Mouse (Mus musculus) left cerebral cortex, postnatal 14 days (tissue): ENCODE data around the gene Vsx1. TPM values are rescaled to one million over a fixed set of nuclear protein-coding genes. Genes with fewer than 3 reads are reported as not detected.

Experiments used
- DNase-seq, 2 experiments: peaks; one replicate each; pipeline ENCODE4 v3.0.0; 2021 to 2022; ENCODE audit warnings: low spot score in 2 of 2, mixed read lengths in 1 of 2
- intact Hi-C: fragments of 180-260 bp; cut with DNase I; formaldehyde crosslinking; loops from one replicate; pipeline ENCODE4 v1.15.1; 2025
- long read RNA-seq, 2 experiments: library from polyadenylated mRNA; stranded (forward); transcript quantifications; one replicate each; pipeline ENCODE4 v2.0.0; 2021
- total RNA-seq, 2 experiments: library from RNA; stranded (reverse); gene quantifications; 2 replicates each; pipeline ENCODE4 v1.2.3; 2021

The Vsx1 gene
- total RNA-seq = not detected
- long read RNA-seq, experiment 1 = 0 reads
- long read RNA-seq, experiment 2 = 0 reads

DNA sequence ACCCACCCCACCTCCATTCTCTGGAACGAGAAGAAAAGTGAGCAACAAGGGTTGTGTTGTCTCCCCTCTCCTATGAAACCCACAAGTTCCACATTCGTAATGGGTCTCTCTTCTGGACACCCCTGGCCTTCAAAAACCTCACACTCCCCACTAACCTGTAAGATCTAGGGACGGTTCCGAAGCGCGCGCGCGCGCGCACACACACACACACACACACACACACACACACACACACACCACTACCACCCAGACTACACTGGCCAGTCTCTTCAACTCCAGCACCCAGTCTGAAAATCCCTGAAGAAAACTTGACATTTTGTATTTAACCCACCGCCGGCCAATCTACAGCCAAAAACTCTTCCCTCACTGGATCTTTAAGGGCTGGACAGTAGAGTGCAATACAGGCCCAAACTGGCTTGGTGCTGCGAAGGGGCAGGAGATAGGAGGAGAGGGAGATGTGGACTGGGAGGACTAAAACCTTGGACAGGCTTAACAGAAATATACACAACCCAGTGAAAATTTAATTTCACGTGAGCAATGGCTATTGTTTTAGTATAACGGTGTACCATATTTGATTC lies at the start of gene Vsx1:
Gene Vsx1, minus strand, starts transcription at position 138 of the 578 bp plus-strand sequence.
- intact Hi-C loops = no loop called here
- no peak for DNase-seq

- intact Hi-C loops = no loop called here
- no peak for DNase-seq
Observed at GRCm38 (mm10) chr2:150737881-150738280, 48.7 kb upstream of the Vsx1 start.

DNA sequence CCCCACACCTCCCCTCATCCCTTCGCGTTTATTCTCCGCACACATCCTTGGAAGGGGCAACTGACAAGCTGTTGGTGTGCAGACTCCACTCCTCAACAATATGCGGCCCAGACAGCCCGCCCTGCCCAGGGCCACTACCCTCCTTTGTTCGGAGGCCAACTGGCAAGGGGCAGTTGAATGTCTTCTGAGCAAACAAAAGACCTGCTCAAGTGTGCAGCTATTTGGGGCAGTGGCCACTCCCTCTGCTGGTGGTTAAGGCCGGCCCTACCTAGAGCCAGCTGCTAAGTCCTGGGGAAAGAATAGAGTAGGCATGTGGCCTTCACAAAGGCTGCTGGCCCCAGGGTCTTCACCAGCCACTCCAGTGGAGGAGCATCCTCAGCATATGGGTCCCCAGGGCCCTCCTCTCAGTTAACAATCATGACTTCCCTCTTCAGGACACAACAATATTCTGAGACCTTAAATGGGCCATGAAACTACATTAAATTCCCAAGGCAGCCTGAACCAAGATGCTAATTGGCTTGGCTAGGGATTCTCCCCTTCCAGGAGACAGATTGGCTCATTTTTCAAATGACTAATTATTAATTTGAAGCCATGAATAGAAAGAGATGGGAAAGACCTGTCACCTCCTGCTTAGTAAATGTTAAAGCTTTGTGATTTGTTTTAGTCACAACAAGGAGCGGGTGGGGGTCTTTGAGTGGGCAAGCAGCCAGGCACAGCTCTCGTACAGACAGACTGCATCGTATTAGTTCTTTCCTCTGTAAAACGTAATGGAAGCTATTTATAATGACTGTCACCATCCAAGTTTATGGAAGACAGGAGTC lies 46.8 kb upstream of the Vsx1 start:
- intact Hi-C loops = no loop called here
- no peak for DNase-seq

DNA sequence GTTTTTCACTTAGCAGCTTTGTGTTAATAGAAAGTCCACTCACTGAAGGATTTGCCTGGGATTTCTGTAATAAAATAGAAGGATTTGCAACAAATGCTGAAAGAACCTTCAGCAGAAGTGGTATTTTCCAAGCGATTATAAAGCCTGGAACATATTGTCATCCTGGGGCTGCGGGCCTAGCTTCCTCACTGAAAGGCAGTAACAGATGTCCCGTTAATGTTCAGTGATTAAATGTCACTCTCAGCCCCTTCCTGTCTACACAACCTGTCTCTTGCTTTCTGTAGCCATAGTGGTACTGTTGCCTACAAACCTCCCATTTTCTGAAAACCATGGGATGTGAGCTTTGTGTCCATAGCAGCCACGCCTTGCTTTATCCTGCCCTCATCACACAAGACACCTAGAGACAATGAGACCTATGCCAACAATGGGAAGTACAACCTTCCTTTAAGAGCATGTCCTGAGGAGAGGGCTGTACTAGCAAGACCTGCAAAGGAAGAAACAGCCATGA lies 23.1 kb upstream of the Vsx1 start:
- intact Hi-C loops = no loop called here
- DNase-seq = no peak

DNA sequence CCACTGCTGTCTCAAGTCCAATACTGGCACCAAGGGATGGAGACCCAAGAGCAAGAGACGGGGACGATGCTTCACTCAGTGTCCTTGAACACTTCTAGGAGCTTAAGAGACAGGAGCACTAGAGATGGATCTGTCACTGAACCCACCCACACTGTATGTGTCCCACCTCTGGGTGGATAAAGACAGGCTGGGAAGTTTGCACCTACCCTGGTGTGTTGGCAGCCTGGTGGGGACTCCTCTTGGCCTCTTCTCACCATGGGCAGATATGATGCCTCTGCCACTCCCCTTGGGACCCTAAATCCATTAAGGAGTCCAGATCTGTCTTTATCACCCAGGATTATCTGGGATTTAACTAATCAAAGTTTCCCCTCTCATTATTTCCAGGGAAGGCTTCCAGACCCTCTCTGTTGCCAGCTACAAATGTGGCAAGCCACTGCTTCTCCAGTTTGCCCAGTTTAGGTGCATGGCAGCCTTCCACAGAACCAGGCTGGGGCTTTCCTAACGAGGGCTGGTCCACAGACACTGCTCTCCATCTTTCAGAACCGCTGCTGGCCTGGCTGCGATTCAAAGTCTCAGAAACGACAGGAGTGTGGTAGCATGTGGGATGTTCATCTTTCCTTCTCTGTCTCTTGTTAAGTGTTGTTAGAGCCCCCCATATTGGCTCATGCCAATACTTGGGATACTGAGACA lies 2.5 kb upstream of the Vsx1 start:
- intact Hi-C loops = no loop called here
- DNase-seq = no peak

DNA sequence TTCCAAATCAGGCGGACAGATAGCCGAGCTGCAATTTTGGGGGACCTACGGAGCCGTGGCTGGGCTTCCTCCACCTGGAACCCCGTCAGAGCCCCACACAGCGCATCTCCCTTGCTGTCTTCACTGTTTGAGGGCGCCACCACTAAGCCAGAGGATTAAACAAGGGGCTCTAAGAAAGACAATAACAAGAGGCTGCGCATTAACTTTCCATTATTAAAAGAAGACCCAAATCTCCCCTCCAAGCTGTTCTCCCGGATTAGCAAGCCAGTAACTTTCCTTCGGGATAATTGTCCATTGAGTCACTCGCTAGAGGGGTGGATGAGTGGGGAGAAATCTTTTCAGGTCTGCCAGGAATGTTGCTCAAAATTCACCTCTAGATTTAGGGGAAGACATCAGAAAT lies 1.1 kb upstream of the Vsx1 start:
- DNase-seq = no peak
- intact Hi-C loops = no loop called here

- DNase-seq = peak in 1 of 2 experiments; percentile 65
- intact Hi-C loops = no loop called here
Observed at GRCm38 (mm10) chr2:150688541-150689186, 496 bp downstream of the Vsx1 start.

DNA sequence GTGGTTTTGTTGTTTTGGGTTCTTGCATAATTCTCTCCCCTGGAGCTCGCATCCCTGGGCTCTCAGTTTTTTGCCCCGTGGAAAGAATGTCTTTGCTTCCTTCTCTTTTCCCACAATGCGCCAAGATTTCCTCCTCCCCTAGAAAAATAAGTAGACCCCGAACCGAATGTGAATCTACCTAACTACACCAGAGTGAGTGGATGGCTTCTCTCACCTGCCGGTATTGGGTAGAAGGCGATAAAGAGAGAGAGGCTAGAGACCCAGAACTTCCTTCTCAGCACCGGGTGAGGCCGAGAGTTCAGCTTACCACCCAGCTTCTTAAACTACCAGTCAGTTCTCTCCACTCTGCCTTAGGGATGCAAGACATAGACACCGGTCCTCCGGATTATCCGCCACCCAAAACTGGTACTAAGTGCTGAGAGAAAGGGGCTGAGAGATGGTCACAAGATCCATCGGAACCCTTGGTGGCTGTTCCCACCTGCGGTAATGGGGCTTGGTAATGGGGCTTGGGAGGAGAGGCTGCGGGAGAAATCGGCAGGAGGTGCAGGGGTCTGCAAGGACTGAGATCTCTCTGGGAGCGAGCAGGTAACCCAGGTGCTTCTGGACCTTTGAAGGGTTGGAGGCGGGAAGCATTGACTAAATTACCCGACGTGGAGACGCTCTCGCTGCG lies 1.2 kb downstream of the Vsx1 start:
- intact Hi-C loops = no loop called here
- no peak for DNase-seq

DNA sequence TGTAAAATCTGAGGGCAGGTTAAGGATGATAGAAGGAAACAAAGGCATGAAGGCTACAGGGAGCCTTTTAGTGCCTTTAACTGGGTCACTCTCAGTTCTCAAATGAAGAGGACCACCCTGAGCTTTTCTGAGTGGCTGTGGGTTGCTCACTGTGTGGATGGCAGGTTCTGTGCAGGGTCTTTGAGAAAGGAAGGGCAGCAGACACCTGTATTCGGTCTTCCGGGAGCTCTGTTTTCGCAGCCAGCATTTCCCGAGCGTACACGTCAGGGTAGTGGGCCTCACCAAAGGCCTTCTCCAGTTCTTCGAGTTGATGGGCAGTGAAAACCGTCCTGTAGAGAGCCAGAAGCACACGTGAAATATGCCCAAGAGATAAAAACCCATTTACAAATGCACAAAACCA lies 3.8 kb downstream of the Vsx1 start:
- DNase-seq = no peak
- intact Hi-C loops = no loop called here

DNA sequence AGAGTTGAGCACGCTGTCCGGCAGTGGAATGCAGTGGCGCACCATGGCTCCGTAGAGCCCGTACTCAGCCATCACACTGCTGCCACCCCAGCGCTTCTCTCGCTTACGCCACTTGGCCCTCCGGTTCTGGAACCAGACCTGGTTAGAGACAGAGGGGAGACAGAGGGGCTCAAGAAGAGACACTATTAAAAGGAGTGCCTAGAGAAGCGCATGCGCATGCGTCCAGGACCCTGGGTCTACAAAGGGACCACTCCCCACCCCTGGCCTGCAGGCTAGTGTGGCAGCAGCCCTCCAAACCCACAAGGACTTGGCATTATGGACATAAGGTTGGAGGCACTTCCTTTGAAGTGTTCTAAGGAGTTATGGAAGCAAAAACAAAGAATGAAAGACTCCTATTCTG lies 4.7 kb downstream of the Vsx1 start:
- no peak for DNase-seq
- intact Hi-C loops = no loop called here

DNA sequence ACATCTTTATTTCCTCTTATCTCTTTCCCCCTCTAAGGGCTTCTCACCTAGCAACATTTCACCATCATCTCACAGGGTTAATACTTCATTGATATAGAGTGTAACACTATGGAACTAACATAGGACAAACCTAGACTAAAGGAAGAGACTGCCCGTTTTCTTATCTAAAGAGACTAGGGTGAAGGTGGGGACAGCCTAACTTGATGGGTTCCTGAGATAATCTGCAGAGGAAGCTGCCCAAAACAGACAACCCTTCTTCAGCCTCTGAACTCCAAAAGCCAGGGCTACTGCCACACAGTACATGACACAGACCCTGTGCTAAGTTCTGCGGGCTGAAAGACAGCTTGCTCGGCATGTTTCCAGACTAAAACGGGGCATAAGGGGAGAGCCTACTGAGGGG lies 7.6 kb downstream of the Vsx1 start:
- intact Hi-C loops = no loop called here

GRCm38 (mm10) chr2:150678392-150678791 lies 10.8 kb downstream of the Vsx1 start:
- intact Hi-C loops = loop anchor here (1.0 to 5.0 kb wide), 2 partner anchors 62 to 324 kb away; no protein-coding TSS in a partner anchor
- DNase-seq = peak in 1 of 2 experiments; percentile 79

More for the DNA sequence above, 7.6 kb downstream of the Vsx1 start:
- DNase-seq = no peak

DNA sequence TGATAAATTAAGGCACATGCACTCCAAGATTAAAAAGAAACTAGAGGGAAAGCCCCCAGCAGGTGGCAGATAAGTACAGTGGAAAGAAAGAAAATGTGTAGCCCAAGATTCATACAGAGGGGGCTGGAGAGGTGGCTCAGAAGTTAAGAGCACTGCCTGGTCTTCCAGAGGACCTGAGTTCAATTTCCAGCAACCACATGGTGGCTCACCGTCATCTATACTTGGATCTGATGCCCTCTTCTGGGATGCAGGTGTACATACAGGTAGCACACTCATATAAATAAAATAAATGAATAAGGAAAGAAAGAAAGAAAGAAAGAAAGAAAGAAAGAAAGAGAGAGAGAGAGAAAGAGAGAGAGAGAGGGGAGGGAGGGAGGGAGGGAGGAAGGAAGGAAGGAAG lies 13.6 kb downstream of the Vsx1 start:
- intact Hi-C loops = loop anchor here (1.0 to 5.0 kb wide), 3 partner anchors 67 to 327 kb away; partner anchors contain the start of gene Apmap
- no peak for DNase-seq

- DNase-seq = peak; percentile 67 to 75
- intact Hi-C loops = loop anchor here (1.0 to 5.0 kb wide), 3 partner anchors 67 to 327 kb away; partner anchors contain the start of gene Apmap
Observed at GRCm38 (mm10) chr2:150674900-150675299, 14.3 kb downstream of the Vsx1 start.

GRCm38 (mm10) chr2:150673929-150674328 lies 15.2 kb downstream of the Vsx1 start:
- intact Hi-C loops = loop anchor here (2.0 kb wide), 1 partner anchor 115 kb away; no protein-coding TSS in a partner anchor
- DNase-seq = no peak

DNA sequence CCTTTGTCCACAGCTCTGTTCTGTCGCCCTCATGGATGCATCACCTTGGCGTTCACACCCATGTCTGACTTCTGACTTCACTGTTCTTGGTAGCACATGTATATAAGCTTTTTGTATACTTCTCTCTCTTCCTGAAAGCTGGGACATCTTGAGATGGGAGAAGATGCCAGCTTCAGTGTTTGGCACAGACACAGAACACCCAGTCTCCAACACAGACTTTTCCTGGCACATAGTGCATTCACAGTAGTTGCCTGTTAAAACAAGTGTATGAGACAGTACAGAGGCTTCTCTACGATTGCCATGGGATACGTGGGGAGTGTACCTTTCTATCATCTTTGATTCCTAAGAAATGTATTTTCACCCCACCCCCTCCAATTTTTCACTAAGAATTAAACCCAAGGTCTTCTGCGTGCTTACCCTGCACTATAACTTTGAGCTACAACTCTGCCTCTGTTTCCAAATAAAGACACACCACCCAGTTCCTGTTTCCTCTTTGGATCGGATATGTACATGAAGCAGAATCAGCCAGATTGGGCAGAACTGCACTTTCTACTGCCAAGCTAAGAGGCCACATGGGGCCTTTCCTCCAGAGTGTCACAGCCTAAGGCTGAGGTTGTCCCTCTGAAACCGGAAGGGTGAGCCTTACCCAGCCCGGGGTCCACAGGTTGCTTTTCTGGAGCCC lies 17.4 kb downstream of the Vsx1 start:
- DNase-seq = peak in 1 of 2 experiments; percentile 60
- intact Hi-C loops = no loop called here

- intact Hi-C loops = no loop called here
- no peak for DNase-seq
Observed at GRCm38 (mm10) chr2:150670926-150671325, 18.2 kb downstream of the Vsx1 start.

DNA sequence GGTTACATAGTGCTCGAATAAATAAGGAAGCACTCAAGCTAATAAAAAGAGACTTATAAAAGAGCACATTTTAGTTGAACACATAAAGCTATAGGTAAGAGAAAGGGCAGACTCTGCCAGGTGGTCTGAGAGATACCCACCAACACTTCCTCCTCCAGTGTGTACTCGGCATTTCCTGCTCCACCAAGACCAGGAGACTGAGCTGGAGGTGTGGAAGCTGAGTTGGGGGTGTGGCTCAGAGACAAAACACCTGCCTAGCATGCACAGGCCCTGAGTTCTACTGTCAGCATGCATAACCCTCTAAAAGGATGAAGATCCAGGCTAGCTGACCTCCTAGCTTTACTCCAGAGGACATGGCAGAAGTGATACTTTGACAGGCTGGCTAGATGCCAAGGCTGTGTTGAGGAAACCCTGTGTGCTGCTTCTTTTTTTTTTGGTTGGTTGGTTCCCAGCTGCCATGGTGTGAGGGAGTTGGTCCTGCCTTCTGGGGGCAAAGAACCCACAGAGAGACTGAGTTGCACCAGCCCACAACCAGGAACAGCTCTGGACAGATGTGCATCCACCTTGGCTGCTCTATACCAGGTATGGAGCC lies 19.6 kb downstream of the Vsx1 start:
- intact Hi-C loops = no loop called here
- DNase-seq = peak in 1 of 2 experiments; percentile 59
